Mouse (Mus musculus): ENCODE results near the gene Trp53rkb. TPM values are rescaled to one million over a fixed set of nuclear protein-coding genes. Genes with fewer than 3 reads are reported as not detected.
A peak's percentile ranks its signal among the peaks of the same experiment; 100 is the strongest.

Gene Trp53rkb
- total and polyA plus RNA-seq, 3 experiments: 7.0 to 9.1 (median 7.1) TPM

- DNase-seq (ENCODE audit: extremely low read depth): peak; percentile 92
- H3K4me3 ChIP-seq (replicated peaks in 1 of 3; ENCODE audit: low read depth in 2 of 3, low read length in 2 of 3, poor library complexity in 1 of 3): peak within 1 kb of the TSS; percentile 76 to 93 (median 80)
- H3K79me2 ChIP-seq (replicated peaks; ENCODE audit: control insufficient read depth, extremely low read depth, insufficient read depth, poor library complexity, severe bottlenecking): peaks cover 9% of the 10 kb centered on the region; the same call in 1 of the 2 replicates
- no peaks in the 10 kb centered on the region for H3K9me3 ChIP-seq (replicated peaks; ENCODE audit: low read length)
- TF ChIP-seq USF2 (conservative IDR thresholded peaks at IDR 0.05; ENCODE audit: low read depth, low read length) (peak; percentile 87), MYC (IDR thresholded peaks at IDR 0.05; ENCODE audit: low read depth, low read length) (no peak), MAZ (IDR thresholded peaks at IDR 0.05; ENCODE audit: low read depth, low read length) (peak; percentile 83), POLR2AphosphoS2 (IDR thresholded peaks at IDR 0.05; ENCODE audit: low read depth, low read length) (no peak), MAX (IDR thresholded peaks at IDR 0.05; ENCODE audit: low read length) (peak; percentile 87), ELF1 (IDR thresholded peaks at IDR 0.05; ENCODE audit: low read depth, low read length) (peak; percentile 62; the same call in 1 of the 2 replicates), SIN3A (IDR thresholded peaks at IDR 0.05; ENCODE audit: low read length) (peak; percentile 64; the same call in 1 of the 2 replicates), RAD21 (IDR thresholded peaks at IDR 0.05; ENCODE audit: low read depth, low read length) (no peak), MAFK (IDR thresholded peaks at IDR 0.05; ENCODE audit: insufficient replicate concordance, low read length) (no peak), SMC3 (IDR thresholded peaks at IDR 0.05; ENCODE audit: low read depth, low read length) (no peak), JUN (IDR thresholded peaks at IDR 0.05; ENCODE audit: insufficient read depth, low read depth, low read length) (no peak), ETS1 (conservative IDR thresholded peaks at IDR 0.05; ENCODE audit: low read depth, low read length) (peak; percentile 50), EP300 (IDR thresholded peaks at IDR 0.05; ENCODE audit: low read length) (no peak), USF1 (IDR thresholded peaks at IDR 0.05; ENCODE audit: low read depth, low read length) (peak; percentile 93), E2F4 (IDR thresholded peaks at IDR 0.05; ENCODE audit: insufficient replicate concordance, low read depth, low read length) (no peak), TCF12 (IDR thresholded peaks at IDR 0.05; ENCODE audit: low read depth, low read length) (peak; percentile 74), NELFE (IDR thresholded peaks at IDR 0.05; ENCODE audit: low read depth, low read length) (peak; percentile 74), CHD2 (IDR thresholded peaks at IDR 0.05; ENCODE audit: low read length) (no peak), ZC3H11A (IDR thresholded peaks at IDR 0.05; ENCODE audit: low read depth, low read length) (no peak), BHLHE40 (IDR thresholded peaks at IDR 0.05; ENCODE audit: low read depth, low read length) (peak; percentile 99), HCFC1 (IDR thresholded peaks at IDR 0.05; ENCODE audit: low read depth, low read length) (peak; percentile 58), CHD1 (IDR thresholded peaks at IDR 0.05; ENCODE audit: low read depth, low read length) (no peak), POLR2A (IDR thresholded peaks at IDR 0.05; ENCODE audit: low read depth, low read length) (peak; percentile 80), MXI1 (IDR thresholded peaks at IDR 0.05; ENCODE audit: low read depth, low read length) (peak; percentile 80; the same call in 1 of the 2 replicates), MEF2A (IDR thresholded peaks at IDR 0.05; ENCODE audit: borderline replicate concordance, low read depth, low read length) (no peak; the same call in 1 of the 2 replicates), KAT2A (IDR thresholded peaks at IDR 0.05; ENCODE audit: insufficient replicate concordance, low read length) (no peak), RCOR1 (conservative IDR thresholded peaks at IDR 0.05; ENCODE audit: low read depth, low read length) (no peak), CTCF (conservative IDR thresholded peaks at IDR 0.05 in 1 of 2, IDR thresholded peaks at IDR 0.05 in 1 of 2; ENCODE audit: low read depth in 2 of 2, low read length in 2 of 2) (0 out of 4 replicates have a peak, but pooled peaks of 1 of the 2 experiments have one; percentile 2), ZKSCAN1 (IDR thresholded peaks at IDR 0.05; ENCODE audit: borderline replicate concordance, low read depth, low read length) (no peak), GABPA (IDR thresholded peaks at IDR 0.05; ENCODE audit: insufficient replicate concordance, low read depth, low read length) (no peak), PAX5 (IDR thresholded peaks at IDR 0.05; ENCODE audit: low read length) (no peak), ZMIZ1 (IDR thresholded peaks at IDR 0.05; ENCODE audit: low read depth, low read length) (peak; percentile 72; the same call in 1 of the 2 replicates), NRF1 (IDR thresholded peaks at IDR 0.05; ENCODE audit: low read depth, low read length) (peak; percentile 43; the same call in 1 of the 2 replicates), UBTF (IDR thresholded peaks at IDR 0.05; ENCODE audit: low read depth, low read length) (no peak), ZNF384 (IDR thresholded peaks at IDR 0.05; ENCODE audit: low read depth, low read length) (no peak), JUND (conservative IDR thresholded peaks at IDR 0.05; ENCODE audit: low read depth, low read length) (no peak), IRF4 (IDR thresholded peaks at IDR 0.05; ENCODE audit: low read depth, low read length) (no peak), TBP (conservative IDR thresholded peaks at IDR 0.05; ENCODE audit: low read depth, low read length) (no peak)
- dilution Hi-C loops (cut with MboI; ENCODE audit: extremely low pct_ligation_motif_present, extremely low pct_unique_long_range_greater_than_20kb, low sequenced_read_pairs): no loop called here
- peak within 1 kb of the TSS; percentile 76 for H3K4me2 ChIP-seq (ENCODE audit: insufficient read depth, low read depth, poor library complexity, severe bottlenecking)
- in situ Hi-C loops (cut with MboI; ENCODE audit: low pct_ligation_motif_present, low pct_unique_long_range_greater_than_20kb, low sequenced_read_pairs): no loop called here
- peak within 1 kb of the TSS; percentile 11; the same call in 1 of the 2 replicates for H3K27ac ChIP-seq (ENCODE audit: insufficient read depth, low read depth)
- H3K27me3 ChIP-seq (replicated peaks): no peaks in the 10 kb centered on the region
- peak within 1 kb of the TSS; percentile 85 for H3K9ac ChIP-seq (ENCODE audit: insufficient read depth, low read depth)
- H3K36me3 ChIP-seq (replicated peaks in 1 of 2; ENCODE audit: control insufficient read depth in 1 of 2, insufficient read depth in 1 of 2, low read length in 1 of 2): peaks cover 0 to 2% of the 10 kb centered on the region in 2 experiments
- H3K4me1 ChIP-seq (ENCODE audit: control insufficient read depth in 1 of 2, insufficient read depth in 2 of 2): peaks cover 18 to 67% of the 10 kb centered on the region in 2 experiments
Measured at GRCm38 (mm10) chr2:166805250-166806172, 13.2 kb downstream of the Trp53rkb start, which contains the start of gene Arfgef2. Gene Arfgef2 (plus strand): TSS chr2:166805588.

All from CH12.LX (cell line).